Mouse (Mus musculus) stomach, postnatal 0 days (tissue): ENCODE measurements at regions not wholly inside any gene's neighbourhood (a gene's known extent, or its start where the extent isn't known, plus 50 kb on each side); places are given as distances from the start of the nearest gene placed in this dataset.

ENCODE experiments used
- ATAC-seq: fragments of 200-750 bp; cut with Nextera tagmentation; 2 replicates; pipeline ENCODE4 v1.8.0; 2017; ENCODE audit not compliant: low FRiP score, low TSS enrichment
- DNase-seq: peaks from one replicate; pipeline ENCODE4 v3.0.0-alpha.2; 2016; ENCODE audit warnings: low spot score
- H3K27ac ChIP-seq: fragments of 300-500 bp; sonication (generic); replicated peaks from 2 replicates; pipeline ENCODE4 v1.5.1; 2014; ENCODE audit warnings: mild to moderate bottlenecking, control low read depth
- H3K27me3 ChIP-seq: fragments of 300-500 bp; sonication (generic); 2 replicates; pipeline ENCODE4 v1.6.1; 2014; ENCODE audit warnings: low read length; ENCODE audit not compliant: control insufficient read depth, insufficient read depth
- H3K36me3 ChIP-seq: fragments of 300-500 bp; sonication (generic); 2 replicates; pipeline ENCODE4 v1.6.1; 2014; ENCODE audit warnings: low read length, mixed read lengths; ENCODE audit not compliant: control insufficient read depth, insufficient read depth
- H3K4me1 ChIP-seq: fragments of 300-500 bp; sonication (generic); replicated peaks from 2 replicates; pipeline ENCODE4 v1.6.1; 2014; ENCODE audit warnings: antibody characterized with exemption; ENCODE audit not compliant: control insufficient read depth, insufficient read depth
- H3K4me2 ChIP-seq: fragments of 300-500 bp; sonication (generic); replicated peaks from 2 replicates; pipeline ENCODE4 v1.6.1; 2014; ENCODE audit warnings: low read depth, mild to moderate bottlenecking, control low read depth, moderate library complexity
- H3K4me3 ChIP-seq: fragments of 300-500 bp; sonication (generic); 2 replicates; pipeline ENCODE4 v1.5.1; 2014; ENCODE audit warnings: low read depth, low read length, control low read depth
- H3K9ac ChIP-seq: fragments of 300-500 bp; sonication (generic); 2 replicates; pipeline ENCODE4 v1.6.1; 2014; ENCODE audit warnings: mild to moderate bottlenecking, low read length, control low read depth, mixed read lengths
- H3K9me3 ChIP-seq: fragments of 300-500 bp; sonication (generic); 2 replicates; pipeline ENCODE4 v1.6.1; 2016; ENCODE audit warnings: low read length; ENCODE audit not compliant: control insufficient read depth
- CTCF ChIP-seq: IDR thresholded peaks from 2 replicates; pipeline ENCODE4 v1.5.1; 2016; ENCODE audit warnings: antibody characterized with exemption, low read depth, mild to moderate bottlenecking, moderate library complexity
- EP300 ChIP-seq: optimal IDR thresholded peaks from 2 replicates; pipeline ENCODE3; 2016; ENCODE audit warnings: antibody characterized with exemption
- WGBS: fragments of 180-500 bp; shearing (Covaris S2); extraction: QIAGEN DNeasy Blood & Tissue Kit; methylation state at CpG from one replicate; pipeline ENCODE4 v1.1.7; 2014; 5-methylcytosine and 5-hydroxymethylcytosine counted together

GRCm38 (mm10) chr3:115655020-115655419 lies 59.9 kb downstream of the S1pr1 start:
- no peaks in the 10 kb centered on the region for H3K4me1 ChIP-seq
- ATAC-seq (no peak), DNase-seq (no peak)
- H3K4me2 ChIP-seq, result no peak overlapping the region
- no peaks in the 10 kb centered on the region for H3K36me3 ChIP-seq
- no peak overlapping the region for H3K9ac ChIP-seq
- H3K4me3 ChIP-seq, result no peak overlapping the region
- no peak overlapping the region for H3K27ac ChIP-seq
- H3K9me3 ChIP-seq, result no peaks in the 10 kb centered on the region
- TF ChIP-seq EP300 (no peak), CTCF (no peak)
- no peaks in the 10 kb centered on the region for H3K27me3 ChIP-seq

DNA sequence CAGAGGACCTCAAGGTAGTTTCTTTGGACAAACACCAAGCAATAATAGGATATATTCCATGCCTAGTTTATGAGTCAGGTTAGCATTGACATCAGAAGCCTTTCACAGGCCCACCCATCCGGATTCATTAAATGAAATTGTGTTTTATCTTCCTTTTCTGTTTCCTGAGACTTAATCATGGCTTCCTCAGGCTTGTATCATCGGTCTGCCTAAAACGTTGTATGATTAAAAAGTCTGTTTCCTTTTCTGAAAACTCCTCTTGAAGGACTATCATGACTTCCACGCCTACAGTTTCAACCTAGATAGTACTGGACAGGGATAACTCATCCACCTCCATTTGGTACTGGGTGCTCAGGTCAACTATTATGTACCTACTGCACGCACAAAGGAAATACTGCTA lies 62.6 kb downstream of the S1pr1 start:
- H3K27ac ChIP-seq, result no peak overlapping the region
- H3K4me1 ChIP-seq, result no peaks in the 10 kb centered on the region
- ATAC-seq (no peak), DNase-seq (no peak)
- H3K4me2 ChIP-seq, result no peak overlapping the region
- no peak for TF ChIP-seq CTCF
- no peaks in the 10 kb centered on the region for H3K27me3 ChIP-seq
- H3K4me3 ChIP-seq, result no peak overlapping the region
- WGBS, result 73% methylated on average over 5 of the region's 5 CpGs
- no peak overlapping the region for H3K9ac ChIP-seq
- H3K36me3 ChIP-seq, result no peaks in the 10 kb centered on the region
- H3K9me3 ChIP-seq, result no peaks in the 10 kb centered on the region

DNA sequence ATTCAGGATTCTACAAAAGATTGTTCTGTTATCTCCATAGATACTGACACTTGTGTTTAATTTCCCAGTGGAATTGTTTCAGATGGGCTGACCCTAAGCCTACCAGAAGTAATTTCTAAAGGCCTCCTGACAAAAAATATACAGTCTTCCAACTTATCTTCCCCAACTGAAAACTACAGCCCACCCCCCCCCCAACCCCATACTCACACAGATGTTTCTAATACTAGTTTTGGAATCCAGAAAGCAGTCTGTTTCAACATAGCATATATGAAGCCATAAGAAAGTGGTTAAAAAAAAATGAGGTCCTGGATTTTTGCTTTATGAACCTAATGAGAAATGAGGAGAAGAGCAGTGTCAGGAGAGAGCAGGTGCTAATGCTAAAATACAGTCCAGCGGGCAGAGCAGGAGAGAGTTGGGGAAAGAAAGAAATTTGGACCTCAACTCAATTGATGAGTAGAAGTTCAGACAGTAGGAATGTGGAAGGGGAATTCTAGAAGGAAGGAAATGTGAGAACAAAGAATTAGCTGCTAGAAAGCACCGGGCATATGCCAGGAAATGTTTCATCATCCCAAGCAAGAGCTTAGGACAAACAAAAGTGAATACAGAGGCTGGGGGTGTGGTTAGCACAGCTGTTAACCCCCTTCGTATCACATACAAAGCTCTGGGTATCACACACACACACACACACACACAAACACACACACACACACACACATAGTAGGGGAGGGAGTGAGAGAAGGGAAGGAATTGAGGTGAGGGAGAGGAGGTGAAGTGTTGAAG lies 65.3 kb downstream of the S1pr1 start:
- TF ChIP-seq EP300, result no peak
- no peak for TF ChIP-seq CTCF
- WGBS, result 25% methylated on average over 3 of the region's 3 CpGs
- ATAC-seq, result no peak

GRCm38 (mm10) chr3:115646993-115647392 lies 67.9 kb downstream of the S1pr1 start:
- Histone ChIP-seq H3K9ac (no peak overlapping the region), H3K4me1 (no peaks in the 10 kb centered on the region), H3K27me3 (no peaks in the 10 kb centered on the region), H3K9me3 (no peaks in the 10 kb centered on the region), H3K36me3 (no peaks in the 10 kb centered on the region), H3K27ac (no peak overlapping the region), H3K4me3 (no peak overlapping the region), H3K4me2 (no peak overlapping the region)
- no peak for DNase-seq
- TF ChIP-seq CTCF (no peak), EP300 (no peak)
- no peak for ATAC-seq
- WGBS, result 50% methylated on average over 7 of the region's 7 CpGs

More for the DNA sequence above, 65.3 kb downstream of the S1pr1 start:
- no peaks in the 10 kb centered on the region for H3K9me3 ChIP-seq
- H3K4me3 ChIP-seq, result no peak overlapping the region
- no peaks in the 10 kb centered on the region for H3K4me1 ChIP-seq
- H3K4me2 ChIP-seq, result no peak overlapping the region
- H3K9ac ChIP-seq, result no peak overlapping the region
- no peaks in the 10 kb centered on the region for H3K36me3 ChIP-seq
- H3K27ac ChIP-seq, result no peak overlapping the region
- DNase-seq, result no peak
- no peaks in the 10 kb centered on the region for H3K27me3 ChIP-seq

DNA sequence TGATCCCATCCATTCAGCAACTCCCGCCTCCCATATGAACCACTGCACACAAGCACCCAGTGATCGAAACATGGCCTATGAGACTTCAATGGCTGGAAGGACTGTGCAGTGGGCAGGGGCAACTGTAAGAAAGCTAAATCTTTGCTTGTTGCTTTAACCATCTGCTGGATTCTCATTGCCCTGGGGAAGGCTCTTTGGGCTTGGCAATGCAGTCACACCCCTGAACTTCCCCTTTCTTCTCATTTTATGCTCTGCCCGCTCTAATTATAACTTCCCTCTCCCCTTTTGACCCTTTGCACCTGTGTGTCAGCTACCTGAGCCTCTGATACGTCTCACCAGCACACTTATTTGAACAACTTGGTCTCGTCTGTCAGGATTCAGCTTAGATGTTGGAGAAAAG lies 70.6 kb downstream of the S1pr1 start:
- WGBS, result 60% methylated on average over 5 of the region's 5 CpGs
- no peaks in the 10 kb centered on the region for H3K27me3 ChIP-seq
- no peak overlapping the region for H3K4me2 ChIP-seq
- H3K4me1 ChIP-seq, result no peaks in the 10 kb centered on the region
- no peaks in the 10 kb centered on the region for H3K9me3 ChIP-seq
- no peak overlapping the region for H3K27ac ChIP-seq
- no peak for TF ChIP-seq CTCF
- TF ChIP-seq EP300, result no peak
- H3K9ac ChIP-seq, result no peak overlapping the region
- DNase-seq, result no peak
- no peak overlapping the region for H3K4me3 ChIP-seq
- H3K36me3 ChIP-seq, result no peaks in the 10 kb centered on the region
- ATAC-seq, result no peak

DNA sequence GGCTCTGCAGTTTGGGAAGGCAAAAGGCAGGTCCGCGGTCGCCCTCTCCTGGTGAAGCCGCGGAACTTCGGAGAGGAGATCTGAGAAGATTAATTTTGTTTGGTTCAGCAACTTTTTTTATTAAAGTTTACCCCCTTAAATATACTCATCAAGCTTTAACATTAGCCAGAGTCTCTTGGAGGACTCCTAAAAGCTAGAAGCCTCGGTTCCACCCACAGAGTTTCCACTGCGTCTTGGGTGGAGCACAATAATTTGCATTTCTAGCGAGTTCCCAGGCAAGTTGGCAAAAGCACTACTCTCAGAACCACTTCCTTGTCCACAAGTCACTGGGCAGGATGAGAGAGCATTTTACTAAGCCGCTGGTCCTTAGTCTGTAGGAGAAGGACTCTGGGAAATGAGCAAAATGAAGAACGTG lies 72.0 kb downstream of the S1pr1 start:
- H3K9ac ChIP-seq, result peak overlapping the region; percentile 53; the same call in 1 of the 2 replicates
- no peaks in the 10 kb centered on the region for H3K27me3 ChIP-seq
- ATAC-seq, result peak; percentile 53; the same call in 1 of the 2 replicates
- H3K4me1 ChIP-seq, result no peaks in the 10 kb centered on the region
- peak; percentile 93 for TF ChIP-seq CTCF
- TF ChIP-seq EP300, result no peak
- no peaks in the 10 kb centered on the region for H3K9me3 ChIP-seq
- 6% methylated on average over 11 of the region's 11 CpGs for WGBS
- H3K4me2 ChIP-seq, result peak overlapping the region; percentile 65
- no peak overlapping the region for H3K27ac ChIP-seq
- H3K36me3 ChIP-seq, result no peaks in the 10 kb centered on the region
- DNase-seq, result peak; percentile 81
- peak overlapping the region; percentile 33 for H3K4me3 ChIP-seq
